Mouse (Mus musculus): ENCODE data around the gene Cr1l. TPM values are rescaled to one million over a fixed set of nuclear protein-coding genes. Genes with fewer than 3 reads are reported as not detected.

Cr1l gene
- polyA plus RNA-seq (2014; fragmentation: Nextera tagmentation; extraction: Ambion mirVana) = 64.0 and 66.1 TPM in 2 replicates

DNA sequence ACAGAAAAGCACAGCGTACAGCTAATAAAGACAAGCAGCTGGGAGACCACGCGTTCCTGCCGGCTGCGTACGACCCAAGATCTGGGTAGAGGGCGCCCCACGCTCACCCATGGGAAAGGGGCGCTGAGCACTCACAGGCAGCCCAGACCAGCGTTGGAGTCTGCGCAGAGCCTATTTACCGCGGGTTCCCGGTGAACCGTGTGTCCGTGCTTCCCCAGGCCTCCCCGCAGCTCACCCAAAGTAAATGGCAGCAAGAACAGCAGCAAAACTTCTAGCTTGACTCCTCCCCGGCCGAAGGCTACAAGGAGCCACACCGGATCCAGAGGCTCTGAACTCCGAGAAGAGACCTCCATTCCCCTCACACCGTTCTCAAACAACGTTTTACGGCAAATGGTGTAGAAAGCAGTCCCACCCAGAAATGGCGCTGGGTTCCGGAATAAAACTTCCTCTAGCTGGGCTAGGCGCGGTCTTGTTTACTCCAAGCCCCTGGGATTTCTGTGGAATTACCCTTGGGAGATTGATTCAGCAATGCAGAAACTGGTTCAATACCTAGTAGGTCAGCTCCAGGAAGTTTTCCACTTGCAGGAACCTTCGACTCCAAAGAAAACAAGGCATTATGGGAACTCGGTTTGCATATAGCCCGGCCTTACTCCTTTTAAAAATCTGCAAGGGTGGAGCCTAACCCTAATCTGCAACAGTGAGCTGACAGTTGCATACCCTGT is at the start of gene Cr1l:
Gene Cr1l, minus strand, starts transcription at position 634 of the 722 bp plus-strand sequence.
- peak within 1 kb of the TSS; percentile 90 for H3K9ac ChIP-seq (ENCODE audit: low read length)
- H3K9me3 ChIP-seq (ENCODE audit: control insufficient read depth, low read length) = no peaks in the 10 kb centered on the region
- ATAC-seq (replicated peaks; ENCODE audit: low FRiP score, low TSS enrichment, low read depth) (peak; percentile 97), DNase-seq (ENCODE audit: low spot score) (peak; percentile 96)
- peaks cover 4% of the 10 kb centered on the region; the same call in 1 of the 2 replicates for H3K4me1 ChIP-seq (replicated peaks; ENCODE audit: control insufficient read depth, insufficient read depth, low read length)
- H3K4me2 ChIP-seq (ENCODE audit: low read length) = peak within 1 kb of the TSS; percentile 71
- peak within 1 kb of the TSS; percentile 57 for H3K4me3 ChIP-seq (ENCODE audit: low read depth, low read length)
- WGBS = under 1% methylated on average over 31 of the region's 31 CpGs
- peaks cover 23% of the 10 kb centered on the region for H3K36me3 ChIP-seq (ENCODE audit: control insufficient read depth, insufficient read depth, low read length)
- H3K27ac ChIP-seq (ENCODE audit: low read depth) = peak within 1 kb of the TSS; percentile 98
- H3K27me3 ChIP-seq (replicated peaks; ENCODE audit: control insufficient read depth, insufficient read depth, low read length) = no peaks in the 10 kb centered on the region

- WGBS = 9% methylated on average over 20 of the region's 20 CpGs
- no peaks in the 10 kb centered on the region for H3K36me3 ChIP-seq (ENCODE audit: control insufficient read depth, insufficient read depth, low read length)
- ATAC-seq (replicated peaks; ENCODE audit: low FRiP score, low TSS enrichment, low read depth) = peak; percentile 95
- peak within 1 kb of the TSS; percentile 47 for H3K4me2 ChIP-seq (ENCODE audit: low read length)
- no peaks in the 10 kb centered on the region; the same call in 1 of the 2 replicates for H3K4me1 ChIP-seq (replicated peaks; ENCODE audit: control insufficient read depth, insufficient read depth, low read length)
- DNase-seq (ENCODE audit: low spot score) = peak; percentile 77
- no peaks in the 10 kb centered on the region for H3K9me3 ChIP-seq (ENCODE audit: control insufficient read depth, low read length)
- H3K27ac ChIP-seq (ENCODE audit: low read depth) = no peak within 1 kb of the TSS
- H3K4me3 ChIP-seq (ENCODE audit: low read depth, low read length) = 0 out of 2 replicates have a peak within 1 kb of the TSS, but pooled peaks have one; percentile 10
- no peaks in the 10 kb centered on the region for H3K27me3 ChIP-seq (replicated peaks; ENCODE audit: control insufficient read depth, insufficient read depth, low read length)
- H3K9ac ChIP-seq (ENCODE audit: low read length) = no peak within 1 kb of the TSS
These were observed 44.9 kb upstream of the Cr1l start, which contains the start of gene Cr2 for GRCm38 (mm10) chr1:195175980-195176931. Gene Cr2 (minus strand): TSS chr1:195176716.

GRCm38 (mm10) chr1:195164996-195165755 is 33.8 kb upstream of the Cr1l start:
- 80% methylated on average over 9 of the region's 9 CpGs for WGBS

DNA sequence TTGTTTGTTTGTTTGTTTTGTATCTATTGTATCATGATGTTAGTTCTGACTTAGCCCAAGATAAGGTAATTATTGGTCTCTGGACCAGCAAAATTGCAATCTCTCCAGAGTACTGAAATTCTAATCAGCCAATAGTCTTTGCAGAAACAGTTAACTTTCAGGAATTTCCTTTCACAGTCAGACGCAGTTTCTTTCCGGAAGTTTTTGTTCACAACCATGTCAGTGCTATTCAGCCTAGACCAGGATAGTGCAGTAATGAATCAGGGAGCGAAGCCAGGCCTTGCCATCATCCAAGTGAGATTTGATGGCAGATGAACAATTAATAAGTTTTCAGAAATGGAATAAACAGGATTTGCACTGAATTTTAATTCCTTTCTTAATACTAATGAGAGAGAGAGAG is 684 bp upstream of the Cr1l start:
- Histone ChIP-seq H3K36me3 (ENCODE audit: control insufficient read depth, insufficient read depth, low read length) (peaks cover 19% of the 10 kb centered on the region), H3K27ac (ENCODE audit: low read depth) (0 out of 2 replicates have a peak overlapping the region, but pooled peaks have one; percentile 98), H3K4me2 (ENCODE audit: low read length) (peak overlapping the region; percentile 71), H3K27me3 (replicated peaks; ENCODE audit: control insufficient read depth, insufficient read depth, low read length) (no peaks in the 10 kb centered on the region), H3K9ac (ENCODE audit: low read length) (0 out of 2 replicates have a peak overlapping the region, but pooled peaks have one; percentile 90), H3K4me3 (ENCODE audit: low read depth, low read length) (peak overlapping the region; percentile 57; the same call in 1 of the 2 replicates), H3K4me1 (replicated peaks; ENCODE audit: control insufficient read depth, insufficient read depth, low read length) (peaks cover 4% of the 10 kb centered on the region; the same call in 1 of the 2 replicates), H3K9me3 (ENCODE audit: control insufficient read depth, low read length) (no peaks in the 10 kb centered on the region)
- ATAC-seq (replicated peaks; ENCODE audit: low FRiP score, low TSS enrichment, low read depth) = no peak
- 39% methylated on average over 3 of the region's 3 CpGs for WGBS
- no peak for DNase-seq (ENCODE audit: low spot score)

More at GRCm38 (mm10) chr1:195164996-195165755, 33.8 kb upstream of the Cr1l start:
- H3K4me2 ChIP-seq (ENCODE audit: low read length) = no peak overlapping the region
- H3K4me3 ChIP-seq (ENCODE audit: low read depth, low read length) = no peak overlapping the region
- ATAC-seq (replicated peaks; ENCODE audit: low FRiP score, low TSS enrichment, low read depth) = no peak
- no peak overlapping the region for H3K9ac ChIP-seq (ENCODE audit: low read length)
- no peaks in the 10 kb centered on the region for H3K27me3 ChIP-seq (replicated peaks; ENCODE audit: control insufficient read depth, insufficient read depth, low read length)
- no peaks in the 10 kb centered on the region for H3K9me3 ChIP-seq (ENCODE audit: control insufficient read depth, low read length)
- no peak for DNase-seq (ENCODE audit: low spot score)
- H3K4me1 ChIP-seq (replicated peaks; ENCODE audit: control insufficient read depth, insufficient read depth, low read length) = no peaks in the 10 kb centered on the region
- no peak overlapping the region for H3K27ac ChIP-seq (ENCODE audit: low read depth)
- no peaks in the 10 kb centered on the region for H3K36me3 ChIP-seq (ENCODE audit: control insufficient read depth, insufficient read depth, low read length)

DNA sequence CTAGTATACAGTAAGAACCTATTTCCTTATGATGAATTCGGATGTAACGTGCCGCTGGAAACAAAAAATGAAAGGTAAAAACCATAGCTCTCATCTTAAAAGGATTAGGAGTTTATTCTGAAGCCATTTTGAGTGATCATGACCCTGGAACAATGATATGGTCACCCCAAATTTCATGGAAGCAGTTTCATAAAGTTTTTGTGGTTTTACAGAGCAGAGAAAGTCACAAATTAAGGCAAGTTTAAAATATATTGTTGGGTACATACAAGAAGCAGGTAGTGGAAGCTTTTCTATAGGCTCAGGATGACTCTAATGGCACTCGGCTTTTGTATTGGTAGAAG is 259 bp upstream of the Cr1l start:
- no peak for DNase-seq (ENCODE audit: low spot score)

GRCm38 (mm10) chr1:195130479-195130878 is 907 bp downstream of the Cr1l start:
- ATAC-seq (replicated peaks; ENCODE audit: low FRiP score, low TSS enrichment, low read depth) = peak; percentile 21; the same call in 1 of the 2 replicates
- H3K9me3 ChIP-seq (ENCODE audit: control insufficient read depth, low read length) = no peaks in the 10 kb centered on the region
- peak overlapping the region; percentile 90 for H3K9ac ChIP-seq (ENCODE audit: low read length)
- no peaks in the 10 kb centered on the region for H3K27me3 ChIP-seq (replicated peaks; ENCODE audit: control insufficient read depth, insufficient read depth, low read length)
- peak overlapping the region; percentile 98 for H3K27ac ChIP-seq (ENCODE audit: low read depth)
- H3K4me1 ChIP-seq (replicated peaks; ENCODE audit: control insufficient read depth, insufficient read depth, low read length) = peaks cover 4% of the 10 kb centered on the region; the same call in 1 of the 2 replicates
- H3K36me3 ChIP-seq (ENCODE audit: control insufficient read depth, insufficient read depth, low read length) = peaks cover 28% of the 10 kb centered on the region
- peak overlapping the region; percentile 71 for H3K4me2 ChIP-seq (ENCODE audit: low read length)
- 17% methylated on average over 2 of the region's 2 CpGs for WGBS
- peak overlapping the region; percentile 57 for H3K4me3 ChIP-seq (ENCODE audit: low read depth, low read length)
- DNase-seq (ENCODE audit: low spot score) = no peak

More for the DNA sequence above, 259 bp upstream of the Cr1l start:
- Histone ChIP-seq H3K4me3 (ENCODE audit: low read depth, low read length) (peak overlapping the region; percentile 57), H3K36me3 (ENCODE audit: control insufficient read depth, insufficient read depth, low read length) (peaks cover 22% of the 10 kb centered on the region), H3K4me2 (ENCODE audit: low read length) (peak overlapping the region; percentile 71), H3K9ac (ENCODE audit: low read length) (peak overlapping the region; percentile 90), H3K27me3 (replicated peaks; ENCODE audit: control insufficient read depth, insufficient read depth, low read length) (no peaks in the 10 kb centered on the region), H3K4me1 (replicated peaks; ENCODE audit: control insufficient read depth, insufficient read depth, low read length) (peaks cover 4% of the 10 kb centered on the region; the same call in 1 of the 2 replicates), H3K9me3 (ENCODE audit: control insufficient read depth, low read length) (no peaks in the 10 kb centered on the region), H3K27ac (ENCODE audit: low read depth) (peak overlapping the region; percentile 98)
- 0 out of 2 replicates have a peak, but pooled peaks have one; percentile 2 for ATAC-seq (replicated peaks; ENCODE audit: low FRiP score, low TSS enrichment, low read depth)
- WGBS = 26% methylated on average over 4 of the region's 4 CpGs

GRCm38 (mm10) chr1:195129867-195130266 is 1.5 kb downstream of the Cr1l start:
- ATAC-seq (replicated peaks; ENCODE audit: low FRiP score, low TSS enrichment, low read depth) (no peak), DNase-seq (ENCODE audit: low spot score) (no peak)
- peak overlapping the region; percentile 30; the same call in 1 of the 2 replicates for H3K4me2 ChIP-seq (ENCODE audit: low read length)
- no peaks in the 10 kb centered on the region for H3K27me3 ChIP-seq (replicated peaks; ENCODE audit: control insufficient read depth, insufficient read depth, low read length)
- no peak overlapping the region for H3K27ac ChIP-seq (ENCODE audit: low read depth)
- 82% methylated on average over 1 of the region's 1 CpGs for WGBS
- H3K9ac ChIP-seq (ENCODE audit: low read length) = no peak overlapping the region
- H3K4me1 ChIP-seq (replicated peaks; ENCODE audit: control insufficient read depth, insufficient read depth, low read length) = peaks cover 4% of the 10 kb centered on the region; the same call in 1 of the 2 replicates
- H3K9me3 ChIP-seq (ENCODE audit: control insufficient read depth, low read length) = no peaks in the 10 kb centered on the region
- H3K4me3 ChIP-seq (ENCODE audit: low read depth, low read length) = no peak overlapping the region
- H3K36me3 ChIP-seq (ENCODE audit: control insufficient read depth, insufficient read depth, low read length) = peaks cover 31% of the 10 kb centered on the region

All from intestine, embryonic 14.5 days (tissue).